Mouse (Mus musculus) limb, embryonic 10.5 days (tissue): Measurements from ENCODE around the gene Slc35e2. TPM values are rescaled to one million over a fixed set of nuclear protein-coding genes. Genes with fewer than 3 reads are reported as not detected.

Source experiments
- DNase-seq: peaks from one replicate; pipeline ENCODE4 v3.0.0-alpha.2; 2017; ENCODE audit warnings: low spot score
- H3K27ac ChIP-seq: fragments of 300-500 bp; sonication (generic); 2 replicates; pipeline ENCODE4 v1.5.1; 2016; ENCODE audit warnings: mild to moderate bottlenecking
- H3K27me3 ChIP-seq: fragments of 300-500 bp; sonication (generic); 2 replicates; pipeline ENCODE4 v1.6.1; 2016; ENCODE audit warnings: low read depth, mild to moderate bottlenecking; ENCODE audit not compliant: poor library complexity, severe bottlenecking
- H3K36me3 ChIP-seq: fragments of 300-500 bp; sonication (generic); 2 replicates; pipeline ENCODE4 v1.6.1; 2016; ENCODE audit warnings: mild to moderate bottlenecking, moderate library complexity
- H3K4me1 ChIP-seq: fragments of 300-500 bp; sonication (generic); 2 replicates; pipeline ENCODE4 v1.6.1; 2016
- H3K4me3 ChIP-seq: fragments of 300-500 bp; sonication (generic); 2 replicates; pipeline ENCODE4 v1.5.1; 2016; ENCODE audit warnings: mild to moderate bottlenecking, moderate library complexity
- H3K9me3 ChIP-seq: fragments of 300-500 bp; sonication (generic); replicated peaks from 2 replicates; pipeline ENCODE4 v1.6.1; 2016; ENCODE audit warnings: mild to moderate bottlenecking
- WGBS: fragments of 180-500 bp; shearing (Covaris S2); methylation state at CpG from one replicate; pipeline ENCODE4 v1.1.7; 2016; 5-methylcytosine and 5-hydroxymethylcytosine counted together
- polyA plus RNA-seq: library from polyadenylated mRNA; unstranded; fragments of >200 nt; fragmentation: Nextera tagmentation; extraction: Ambion mirVana; gene quantifications from 2 replicates; pipeline ENCODE4 v1.2.1, GENCODE M21; 2016

Slc35e2 gene
- polyA plus RNA-seq, 1 experiment from 2014 or later: 13.6 TPM

GRCm38 (mm10) chr4:155582279-155582905 lies 18.8 kb upstream of the Slc35e2 start:
- peaks cover 84% of the 10 kb centered on the region for H3K36me3 ChIP-seq
- H3K4me3 ChIP-seq: no peak overlapping the region
- no peaks in the 10 kb centered on the region for H3K4me1 ChIP-seq
- no peaks in the 10 kb centered on the region for H3K9me3 ChIP-seq
- H3K27me3 ChIP-seq: no peaks in the 10 kb centered on the region
- DNase-seq: no peak
- 94% methylated on average over 6 of the region's 6 CpGs for WGBS
- H3K27ac ChIP-seq: no peak overlapping the region

- Histone ChIP-seq H3K27ac (no peak overlapping the region), H3K4me3 (no peak overlapping the region), H3K27me3 (no peaks in the 10 kb centered on the region), H3K4me1 (no peaks in the 10 kb centered on the region), H3K36me3 (peaks cover 63% of the 10 kb centered on the region), H3K9me3 (no peaks in the 10 kb centered on the region)
- WGBS: 93% methylated on average over 5 of the region's 5 CpGs
- DNase-seq: no peak
These were observed 11.9 kb upstream of the Slc35e2 start for GRCm38 (mm10) chr4:155589356-155589755.

DNA sequence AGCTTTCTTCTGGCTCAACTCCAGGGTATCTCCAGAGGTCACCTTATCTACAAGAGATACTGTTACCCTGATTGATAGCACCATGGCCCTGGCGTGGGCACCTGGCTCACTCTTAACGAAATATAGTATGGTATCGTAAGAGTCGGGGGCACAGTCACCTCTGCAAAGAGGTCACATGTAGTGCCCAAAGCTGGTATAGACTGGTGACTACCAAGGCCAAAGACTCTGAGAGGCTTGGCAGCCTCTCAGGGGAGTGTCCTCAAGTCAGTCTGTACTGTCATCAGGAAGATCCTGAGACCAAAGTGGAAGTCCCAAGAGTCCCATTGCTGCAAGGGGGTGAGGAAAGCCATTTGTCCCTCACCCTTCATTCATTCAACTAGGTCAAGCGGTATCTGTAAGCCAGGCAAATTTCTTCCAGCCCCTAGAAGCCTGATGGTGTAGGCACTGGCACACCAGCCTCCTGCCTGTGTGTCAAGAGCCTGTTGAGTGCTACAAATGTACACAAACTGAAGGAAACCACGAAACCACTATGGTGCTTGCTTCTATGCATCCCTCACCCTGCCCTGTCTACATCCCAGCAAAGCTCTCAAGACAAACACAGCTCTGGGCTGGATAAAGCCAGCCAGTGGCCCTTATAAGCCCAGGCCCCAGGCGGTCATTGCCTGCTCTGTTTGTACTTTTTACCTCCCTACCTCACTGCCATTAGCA lies 10.1 kb upstream of the Slc35e2 start:
- H3K36me3 ChIP-seq: peaks cover 45% of the 10 kb centered on the region
- H3K4me1 ChIP-seq: no peaks in the 10 kb centered on the region
- no peaks in the 10 kb centered on the region for H3K9me3 ChIP-seq
- WGBS: 88% methylated on average over 7 of the region's 7 CpGs
- no peak for DNase-seq
- no peak overlapping the region for H3K27ac ChIP-seq
- H3K4me3 ChIP-seq: no peak overlapping the region
- H3K27me3 ChIP-seq: no peaks in the 10 kb centered on the region

- WGBS: 84% methylated on average over 1 of the region's 1 CpGs
- no peaks in the 10 kb centered on the region for H3K27me3 ChIP-seq
These were observed 7.4 kb upstream of the Slc35e2 start for GRCm38 (mm10) chr4:155593780-155594179.

GRCm38 (mm10) chr4:155595777-155596176 lies 5.4 kb upstream of the Slc35e2 start:
- no peaks in the 10 kb centered on the region for H3K36me3 ChIP-seq
- H3K4me1 ChIP-seq: peaks cover 6% of the 10 kb centered on the region; the same call in 1 of the 2 replicates
- no peaks in the 10 kb centered on the region for H3K27me3 ChIP-seq
- no peak for DNase-seq
- H3K9me3 ChIP-seq: no peaks in the 10 kb centered on the region
- 83% methylated on average over 3 of the region's 3 CpGs for WGBS
- no peak overlapping the region for H3K27ac ChIP-seq
- H3K4me3 ChIP-seq: no peak overlapping the region

More at GRCm38 (mm10) chr4:155593780-155594179, 7.4 kb upstream of the Slc35e2 start:
- H3K36me3 ChIP-seq: peaks cover 19% of the 10 kb centered on the region
- H3K9me3 ChIP-seq: no peaks in the 10 kb centered on the region
- no peak overlapping the region for H3K27ac ChIP-seq
- DNase-seq: no peak
- H3K4me3 ChIP-seq: no peak overlapping the region
- peaks cover 5% of the 10 kb centered on the region; the same call in 1 of the 2 replicates for H3K4me1 ChIP-seq

- no peak overlapping the region for H3K27ac ChIP-seq
- no peaks in the 10 kb centered on the region for H3K9me3 ChIP-seq
- H3K27me3 ChIP-seq: no peaks in the 10 kb centered on the region
- peaks cover 8% of the 10 kb centered on the region; the same call in 1 of the 2 replicates for H3K4me1 ChIP-seq
- DNase-seq: no peak
- no peak overlapping the region for H3K4me3 ChIP-seq
- WGBS: 89% methylated on average over 5 of the region's 5 CpGs
- no peaks in the 10 kb centered on the region for H3K36me3 ChIP-seq
These were observed 4.6 kb upstream of the Slc35e2 start for GRCm38 (mm10) chr4:155596606-155597005.

- WGBS: 16% methylated on average over 20 of the region's 20 CpGs
- Histone ChIP-seq H3K9me3 (no peaks in the 10 kb centered on the region), H3K4me1 (peaks cover 19% of the 10 kb centered on the region), H3K27ac (no peak overlapping the region), H3K36me3 (peaks cover 9% of the 10 kb centered on the region), H3K4me3 (no peak overlapping the region; the same call in 1 of the 2 replicates), H3K27me3 (no peaks in the 10 kb centered on the region)
- no peak for DNase-seq
These were observed 2.7 kb upstream of the Slc35e2 start for GRCm38 (mm10) chr4:155598536-155598935.

- no peak for DNase-seq
- Histone ChIP-seq H3K4me3 (peak overlapping the region; percentile 97), H3K9me3 (no peaks in the 10 kb centered on the region), H3K36me3 (peaks cover 25% of the 10 kb centered on the region), H3K27me3 (no peaks in the 10 kb centered on the region), H3K4me1 (peaks cover 19% of the 10 kb centered on the region), H3K27ac (peak overlapping the region; percentile 100)
- WGBS: 92% methylated on average over 11 of the region's 11 CpGs
These were observed 1.1 kb upstream of the Slc35e2 start for GRCm38 (mm10) chr4:155599901-155600825.

- Histone ChIP-seq H3K27ac (peak overlapping the region; percentile 100), H3K27me3 (no peaks in the 10 kb centered on the region), H3K9me3 (no peaks in the 10 kb centered on the region), H3K4me1 (peaks cover 19% of the 10 kb centered on the region), H3K36me3 (peaks cover 44% of the 10 kb centered on the region), H3K4me3 (peak overlapping the region; percentile 97)
- WGBS: 3% methylated on average over 31 of the region's 31 CpGs
- no peak for DNase-seq
These were observed 811 bp downstream of the Slc35e2 start for GRCm38 (mm10) chr4:155601997-155602456.

DNA sequence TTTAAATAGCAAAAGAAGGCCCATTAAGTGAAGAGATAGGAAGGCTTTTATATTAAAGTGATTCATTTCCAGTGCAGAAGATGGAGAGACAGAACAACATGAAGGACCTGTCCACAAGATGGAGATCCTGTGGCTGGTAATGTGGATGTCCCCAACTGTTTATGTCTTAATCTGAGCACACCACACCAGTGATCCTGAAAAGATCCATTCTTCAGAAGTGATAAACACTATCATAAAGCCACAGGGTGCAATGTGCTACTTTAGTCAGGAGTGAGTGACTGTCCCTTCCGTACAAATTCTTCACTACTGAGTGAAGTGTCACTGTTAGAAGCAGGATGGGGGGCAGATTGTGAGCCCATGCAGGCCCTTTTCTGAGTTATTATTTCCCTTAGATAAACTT lies 1.5 kb downstream of the Slc35e2 start:
- Histone ChIP-seq H3K4me3 (peak overlapping the region; percentile 97), H3K27ac (no peak overlapping the region), H3K27me3 (no peaks in the 10 kb centered on the region), H3K4me1 (peaks cover 19% of the 10 kb centered on the region), H3K36me3 (peaks cover 51% of the 10 kb centered on the region), H3K9me3 (no peaks in the 10 kb centered on the region)
- 98% methylated on average over 1 of the region's 1 CpGs for WGBS
- DNase-seq: no peak

- DNase-seq: no peak
- H3K4me1 ChIP-seq: peaks cover 14% of the 10 kb centered on the region
- 95% methylated on average over 6 of the region's 6 CpGs for WGBS
These were observed 2.6 kb downstream of the Slc35e2 start for GRCm38 (mm10) chr4:155603801-155604200.

DNA sequence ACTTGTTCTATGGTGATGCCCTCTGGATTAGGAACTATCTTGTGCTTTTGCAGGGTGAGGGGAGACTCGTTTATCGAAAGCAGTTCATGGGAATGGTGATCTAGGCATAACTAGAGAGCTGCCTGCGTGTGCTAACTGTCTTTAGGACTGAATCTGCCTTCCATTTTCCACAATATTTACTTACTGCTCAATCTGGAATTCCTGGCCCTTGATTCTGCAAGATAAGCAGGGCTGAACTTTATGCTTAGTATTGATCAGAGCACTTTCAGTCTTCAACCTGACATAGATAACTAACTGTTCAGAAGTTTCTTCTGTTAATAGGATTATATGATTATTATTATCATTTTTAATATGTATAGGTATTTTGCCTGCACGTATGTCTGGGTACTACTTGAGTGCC lies 3.9 kb downstream of the Slc35e2 start:
- no peak for DNase-seq
- Histone ChIP-seq H3K4me3 (no peak overlapping the region), H3K36me3 (peaks cover 65% of the 10 kb centered on the region), H3K9me3 (no peaks in the 10 kb centered on the region), H3K27ac (no peak overlapping the region), H3K27me3 (no peaks in the 10 kb centered on the region), H3K4me1 (peaks cover 13% of the 10 kb centered on the region)
- 96% methylated on average over 4 of the region's 4 CpGs for whole genome bisulfite sequencing

More at GRCm38 (mm10) chr4:155603801-155604200, 2.6 kb downstream of the Slc35e2 start:
- H3K27me3 ChIP-seq: no peaks in the 10 kb centered on the region
- peaks cover 56% of the 10 kb centered on the region for H3K36me3 ChIP-seq
- H3K9me3 ChIP-seq: no peaks in the 10 kb centered on the region
- H3K4me3 ChIP-seq: no peak overlapping the region
- H3K27ac ChIP-seq: no peak overlapping the region
